Comparison of ENCODE assay signal across 12 mouse cellular contexts in genomic region chr1:37337273-37337672, GRCm38 (mm10).
"Had no signal": no experiment of that assay in that cellular context is flagged by ENCODE, and none has a peak within 500 bp of the region (broad histone marks: within the 10 kb centered on the region; RNA-seq: fewer than 3 reads in every experiment).

No protein-coding gene starts in this region.

- H3K9ac ChIP-seq: limb, embryonic 13.5 days; liver, embryonic 14.5 days; midbrain, embryonic 12.5 days had no signal

- H3K4me3 ChIP-seq: limb, embryonic 13.5 days; megakaryocyte, embryonic 14.5 days; midbrain, embryonic 12.5 days had no signal

- ATAC-seq: midbrain, embryonic 16.5 days had no signal

- DNase-seq: kidney, adult 9 months; kidney, postnatal 10 days; left cerebral cortex, postnatal 4 days; lung, adult 2 months; lung, postnatal 36 days; right cerebral cortex, postnatal 25 days had no signal

- H3K4me1 ChIP-seq: midbrain, embryonic 12.5 days had no signal

- H3K36me3 ChIP-seq: limb, embryonic 13.5 days; midbrain, embryonic 12.5 days had no signal

- H3K4me2 ChIP-seq: limb, embryonic 13.5 days; midbrain, embryonic 12.5 days had no signal

- H3K27me3 ChIP-seq: limb, embryonic 13.5 days; megakaryocyte, embryonic 14.5 days; midbrain, embryonic 12.5 days had no signal

- H3K27ac ChIP-seq: limb, embryonic 13.5 days; liver, embryonic 14.5 days; midbrain, embryonic 12.5 days; stomach, postnatal 0 days had no signal

- H3K9me3 ChIP-seq: limb, embryonic 13.5 days; megakaryocyte, embryonic 14.5 days; midbrain, embryonic 12.5 days had no signal
